ENCODE assay signal across 12 mouse cellular contexts in genomic region chr4:150539846-150540245, GRCm38 (mm10).
DNase-seq lines count a peak whose midpoint lies in the region; ATAC-seq and TF ChIP-seq lines count a peak whose summit lies in the region.
"Had no signal": no experiment of that assay in that cellular context is flagged by ENCODE, and none has a peak within 500 bp of the region (broad histone marks: within the 10 kb centered on the region; RNA-seq: fewer than 3 reads in every experiment).

No protein-coding gene starts in this region.

- peak; percentile 85 for ATAC-seq in hindbrain, embryonic 15.5 days (ENCODE audit: low FRiP score, low read depth)

- H3K4me2 ChIP-seq in hindbrain, embryonic 15.5 days, result no peak overlapping the region
- H3K4me2 ChIP-seq: embryonic facial prominence, embryonic 12.5 days had no signal

- DNase-seq in thymus, adult 2 months, result peak; percentile 41
- DNase-seq in thymus, adult 18-20 months, result no peak
- DNase-seq in naive thymus-derived CD4-positive, alpha-beta T cell, adult 2 months (ENCODE audit: low read depth), result peak; percentile 79
- DNase-seq in cerebellum, postnatal 4 days (ENCODE audit: low spot score in 2 of 2), result no peak
- no peak for DNase-seq in cerebellum, adult 18-20 months
- DNase-seq in embryo, embryonic 11 days, result no peak
- no peak for DNase-seq in adipocyte (ENCODE audit: low spot score)
- DNase-seq: heart, postnatal 14 days; liver; lung, postnatal 4 days had no signal

- no peaks in the 10 kb centered on the region for H3K27me3 ChIP-seq in thymus, adult 2 months (ENCODE audit: control insufficient read depth, insufficient read depth, low read length)
- no peaks in the 10 kb centered on the region for H3K27me3 ChIP-seq in hindbrain, embryonic 15.5 days
- H3K27me3 ChIP-seq: embryonic facial prominence, embryonic 12.5 days had no signal

- H3K9me3 ChIP-seq in hindbrain, embryonic 15.5 days, result no peaks in the 10 kb centered on the region
- H3K9me3 ChIP-seq: embryonic facial prominence, embryonic 12.5 days had no signal

- no peak overlapping the region for H3K4me3 ChIP-seq in thymus, adult 2 months (ENCODE audit: control insufficient read depth, insufficient read depth, low read length)
- no peak overlapping the region for H3K4me3 ChIP-seq in hindbrain, embryonic 15.5 days
- H3K4me3 ChIP-seq: embryonic facial prominence, embryonic 12.5 days had no signal

- no peak for TF ChIP-seq POLR2A in thymus, adult 2 months (IDR thresholded peaks at IDR 0.05; ENCODE audit: control insufficient read depth, extremely low read depth, insufficient read depth, low read length, poor library complexity)

- no peak overlapping the region for H3K9ac ChIP-seq in hindbrain, embryonic 15.5 days
- H3K9ac ChIP-seq: embryonic facial prominence, embryonic 12.5 days had no signal

- no peaks in the 10 kb centered on the region for H3K36me3 ChIP-seq in thymus, adult 2 months (ENCODE audit: control insufficient read depth, insufficient read depth, low read length)
- peaks cover 22% of the 10 kb centered on the region for H3K36me3 ChIP-seq in hindbrain, embryonic 15.5 days

- no peak for TF ChIP-seq CTCF in thymus, adult 2 months (IDR thresholded peaks at IDR 0.05; ENCODE audit: borderline replicate concordance, control insufficient read depth, extremely low read depth, insufficient read depth, low read length, poor library complexity)

- H3K4me1 ChIP-seq in thymus, adult 2 months (replicated peaks; ENCODE audit: control insufficient read depth, insufficient read depth, low read length), result peaks cover 16% of the 10 kb centered on the region
- peaks cover 26% of the 10 kb centered on the region for H3K4me1 ChIP-seq in hindbrain, embryonic 15.5 days (replicated peaks)
- H3K4me1 ChIP-seq: embryonic facial prominence, embryonic 12.5 days had no signal

- 10% methylated on average over 1 of the region's 1 CpGs for WGBS in thymus, adult 2 months
- 29% methylated on average over 1 of the region's 1 CpGs for WGBS in hindbrain, embryonic 15.5 days

- peak overlapping the region; percentile 25; the same call in 1 of the 2 replicates for H3K27ac ChIP-seq in thymus, adult 2 months (ENCODE audit: control insufficient read depth, insufficient read depth, low read length)
- H3K27ac ChIP-seq in hindbrain, embryonic 15.5 days (replicated peaks), result peak overlapping the region; percentile 64
- H3K27ac ChIP-seq: embryonic facial prominence, embryonic 12.5 days had no signal

Comparison
In these comparisons a context has a peak if more than half of its experiments do, and no peak if none do; other contexts are left out.
1. DNase-seq: peak in thymus, adult 2 months (single experiment) and naive thymus-derived CD4-positive, alpha-beta T cell, adult 2 months (single experiment); none in thymus, adult 18-20 months (0 of 2), cerebellum, postnatal 4 days (0 of 2), cerebellum, adult 18-20 months (0 of 2), embryo, embryonic 11 days (single experiment) and adipocyte (single experiment).